Mouse (Mus musculus) G1E (cell line): Measurements from ENCODE around the gene Hoxc8.

Experiments
- CTCF ChIP-seq: IDR thresholded peaks from 2 replicates; pipeline ENCODE4 v1.5.1; 2012; ENCODE audit warnings: low read depth, low read length, inconsistent platforms, mixed read lengths
- GATA1 ChIP-seq: IDR thresholded peaks from 2 replicates; pipeline ENCODE4 v1.6.1; 2012; ENCODE audit warnings: borderline replicate concordance, low read length, inconsistent platforms, mixed read lengths

- TF ChIP-seq CTCF = no peak
- no peak for TF ChIP-seq GATA1
These were observed 2.5 kb downstream of the Hoxc8 start for GRCm38 (mm10) chr15:102992863-102993262.
